Mouse (Mus musculus) gastrocnemius, postnatal 25 days (tissue): ENCODE results near the gene Fmo5. TPM values are rescaled to one million over a fixed set of nuclear protein-coding genes. Genes with fewer than 3 reads are reported as not detected.

ENCODE experiments used
- DNase-seq: peaks from one replicate; pipeline ENCODE4 v3.0.0; 2022
- total RNA-seq, 2 experiments: library from RNA; stranded (reverse); gene quantifications; 1 replicate in 1 of 2; 2 replicates in 1 of 2; pipeline ENCODE4 v1.2.3; 2021

Fmo5 gene
- total RNA-seq, 2 experiments from 2014 or later: 4.9 to 6.0 TPM

DNA sequence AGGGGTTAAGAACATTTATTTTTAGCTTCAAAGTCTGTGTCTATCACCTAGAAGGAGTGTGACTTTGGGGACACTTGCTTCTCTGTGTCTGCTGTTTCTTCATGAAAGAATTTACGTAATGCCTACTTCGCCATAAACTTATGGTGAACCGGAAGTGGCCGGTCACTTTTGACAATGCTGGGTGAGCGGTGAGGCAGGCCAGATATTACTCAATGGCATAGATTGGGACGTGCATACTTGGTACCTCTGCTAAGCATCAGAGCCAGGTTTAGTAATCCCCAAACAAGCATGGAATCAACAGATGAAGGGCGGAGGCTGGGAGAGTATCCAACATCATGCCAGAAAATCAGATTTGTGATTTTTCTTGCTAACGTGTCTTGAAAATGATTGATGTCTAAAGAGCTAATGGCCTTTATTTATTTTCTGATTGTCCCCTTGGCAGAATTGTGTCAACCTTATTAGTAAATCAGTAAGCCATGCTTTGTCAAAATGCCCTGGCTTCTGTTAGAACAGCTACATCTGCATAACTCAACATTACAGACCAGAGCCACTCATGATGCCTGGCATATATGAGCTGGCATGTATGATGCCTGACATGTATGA, 2.8 kb downstream of the Fmo5 start:
- DNase-seq: no peak

DNA sequence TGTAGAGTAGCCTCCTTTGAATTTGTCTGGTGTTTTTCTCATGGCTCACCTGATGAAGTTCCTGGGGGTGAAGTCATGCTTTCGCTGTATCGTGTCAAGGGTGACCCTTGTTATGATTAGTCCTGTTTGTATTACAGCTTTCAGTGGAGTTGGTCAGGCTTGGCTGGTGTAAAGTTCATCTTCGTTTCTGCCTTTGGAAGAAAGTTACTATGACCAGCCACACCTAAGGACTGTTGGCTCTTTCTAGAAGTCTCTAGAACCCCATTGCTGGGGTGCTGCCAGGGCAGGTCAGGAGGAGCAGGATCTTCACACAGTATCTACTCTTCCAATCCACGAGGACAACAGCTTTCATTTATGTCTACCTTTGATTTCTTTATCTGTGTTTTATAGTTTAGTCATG, 4.9 kb downstream of the Fmo5 start:
- DNase-seq: no peak

DNA sequence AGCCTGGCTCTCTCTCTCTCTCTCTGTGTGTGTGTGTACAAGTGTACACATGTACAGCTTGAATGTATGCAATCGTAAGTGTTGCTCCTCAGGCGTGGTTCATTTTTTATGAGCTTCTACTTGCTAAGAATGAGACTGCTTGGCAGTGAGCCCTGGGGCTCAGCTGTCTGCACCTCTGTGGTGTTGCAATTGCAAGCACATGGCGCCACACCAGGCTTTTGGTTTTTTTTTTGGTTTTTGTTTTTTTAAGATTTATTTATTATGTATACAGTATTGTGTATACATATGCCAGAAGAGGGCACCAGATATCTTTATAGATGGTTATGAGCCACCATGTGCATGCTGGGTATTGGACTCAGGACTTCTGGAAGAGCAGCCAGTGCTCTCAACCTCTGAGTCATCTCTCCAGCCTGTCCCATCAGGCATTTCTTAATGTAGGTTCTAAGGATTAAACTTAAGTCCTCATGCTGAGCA, 5.7 kb downstream of the Fmo5 start:
- DNase-seq: peak; percentile 54

DNA sequence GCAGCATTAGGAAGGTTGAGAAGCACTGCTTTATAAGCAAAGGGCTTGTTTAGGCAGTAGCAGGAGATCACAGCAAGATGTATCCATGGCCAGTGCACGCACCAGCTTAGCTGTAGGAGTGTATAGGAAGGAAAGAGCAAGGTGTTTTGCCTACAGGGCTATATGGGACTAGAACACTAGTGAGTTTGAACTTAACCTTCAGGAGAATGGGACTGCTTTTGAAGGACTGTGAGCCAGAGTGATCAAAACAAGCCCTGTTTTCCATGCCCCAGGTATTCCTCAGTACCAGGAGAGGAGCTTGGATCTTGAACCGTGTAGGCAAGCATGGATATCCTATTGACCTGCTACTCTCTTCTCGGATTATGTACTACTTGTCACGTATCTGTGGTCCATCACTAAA, 12.8 kb downstream of the Fmo5 start:
- no peak for DNase-seq

DNA sequence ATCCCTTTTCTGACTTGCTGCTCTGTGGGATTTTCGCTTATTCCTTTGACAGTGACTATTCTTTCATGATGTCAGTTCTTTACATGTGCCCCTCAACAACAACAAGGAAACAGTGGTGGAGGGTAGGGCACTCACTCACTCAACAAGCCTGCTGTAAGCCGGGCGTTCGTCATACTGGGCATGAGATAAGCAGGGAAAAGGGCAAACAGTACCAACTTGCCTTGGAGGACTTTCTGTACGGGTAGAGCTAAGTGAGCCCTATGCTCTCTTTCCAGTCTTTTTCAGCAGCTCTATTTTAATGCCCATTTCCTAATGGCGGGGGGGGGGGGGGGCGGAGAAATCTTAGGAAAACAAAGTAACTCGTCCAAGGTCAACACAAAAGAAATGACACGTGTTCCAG, 13.4 kb downstream of the Fmo5 start:
- DNase-seq: no peak

DNA sequence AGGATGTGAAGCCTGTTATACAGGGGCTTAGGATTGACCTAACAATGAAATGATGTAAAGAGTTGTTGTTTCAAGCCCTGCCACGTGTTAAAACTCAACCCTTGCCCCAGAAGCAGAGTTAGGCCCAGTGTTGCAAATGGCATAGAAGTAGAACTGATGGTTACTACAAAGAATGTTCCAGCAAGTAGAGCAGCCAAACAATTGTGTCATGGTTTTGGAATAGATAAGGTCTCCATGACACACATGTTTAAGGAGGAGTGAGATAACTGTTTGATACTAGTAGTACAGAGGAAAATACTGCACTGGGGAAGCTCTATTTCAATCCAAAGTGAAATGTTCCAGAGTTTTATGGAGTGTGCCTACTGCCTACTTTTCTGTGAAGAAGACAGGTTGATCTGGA, 19.9 kb downstream of the Fmo5 start:
- no peak for DNase-seq

DNA sequence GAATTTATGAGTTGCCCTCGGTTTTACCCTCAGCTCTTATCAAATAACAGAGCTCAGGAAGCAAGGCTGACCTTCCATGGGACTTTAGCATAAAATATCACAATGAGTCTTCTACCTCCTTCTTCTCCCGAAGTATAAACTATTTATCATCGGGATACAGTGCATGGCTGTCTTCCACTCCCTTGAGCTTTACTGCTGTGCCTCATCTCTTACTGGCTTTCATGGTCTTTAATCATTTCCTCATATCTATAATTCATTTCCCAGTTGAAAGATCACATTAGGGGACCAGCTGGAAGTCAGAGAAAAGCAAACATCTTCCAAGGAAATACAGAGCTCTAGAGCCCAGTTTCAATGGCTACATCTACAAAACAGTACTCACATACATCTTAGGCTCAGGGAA, 20.4 kb downstream of the Fmo5 start:
- DNase-seq: no peak

DNA sequence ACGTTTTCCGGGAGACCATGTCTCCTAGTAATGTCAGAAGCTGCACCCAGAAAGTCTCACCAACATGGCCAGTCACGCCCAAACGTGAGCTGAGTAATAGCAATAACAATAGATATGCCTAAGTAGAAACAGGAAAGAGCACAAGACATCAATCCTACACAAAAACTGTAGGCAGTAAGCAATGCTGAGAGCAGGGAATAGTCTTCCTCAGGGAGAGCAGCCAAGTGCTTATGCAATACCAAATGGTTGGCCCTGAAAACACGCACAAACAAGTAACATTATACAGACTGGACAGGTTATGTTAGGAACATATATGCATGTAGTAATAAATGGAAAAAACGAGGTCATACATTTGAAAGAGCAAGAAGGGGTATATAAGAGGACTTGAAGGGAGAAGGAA, 20.9 kb downstream of the Fmo5 start:
- DNase-seq: no peak

DNA sequence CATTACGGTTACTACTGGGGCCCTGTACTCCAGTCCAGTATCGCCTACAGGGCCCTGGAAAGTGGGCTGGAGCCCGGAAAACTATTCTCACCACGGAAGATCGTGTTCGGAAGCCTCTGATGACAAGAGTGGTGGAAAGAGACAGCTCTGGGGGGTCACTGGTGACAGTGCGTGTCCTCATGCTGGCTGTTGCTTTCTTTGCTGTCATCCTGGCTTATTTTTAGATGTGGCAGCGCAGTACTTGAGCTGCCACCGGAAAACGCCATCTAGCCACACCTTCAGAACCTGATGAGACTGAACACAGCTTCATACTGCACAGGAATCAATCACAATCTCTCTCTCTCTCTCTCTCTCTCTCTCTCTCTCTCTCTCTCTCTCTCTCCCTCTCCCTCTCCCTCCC, 23.0 kb downstream of the Fmo5 start:
- no peak for DNase-seq

DNA sequence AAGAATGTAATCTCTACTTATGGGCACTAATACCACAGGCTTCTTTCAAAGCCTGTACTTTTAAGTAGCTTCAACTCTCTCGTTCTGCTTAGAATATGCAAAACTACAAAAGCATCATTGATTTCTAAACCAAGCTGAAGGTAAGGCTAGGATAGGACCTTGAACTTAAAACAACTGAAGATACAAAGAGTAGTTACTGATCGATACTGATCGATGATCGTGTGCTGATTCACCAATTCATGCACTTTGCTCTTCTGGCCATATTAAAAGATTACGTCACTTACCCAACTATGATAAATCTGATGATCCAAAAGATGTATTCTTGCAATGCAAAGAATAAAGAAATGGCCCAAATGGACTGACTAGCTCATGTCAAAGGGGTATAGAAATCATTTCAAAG, 25.2 kb downstream of the Fmo5 start:
- DNase-seq: no peak

DNA sequence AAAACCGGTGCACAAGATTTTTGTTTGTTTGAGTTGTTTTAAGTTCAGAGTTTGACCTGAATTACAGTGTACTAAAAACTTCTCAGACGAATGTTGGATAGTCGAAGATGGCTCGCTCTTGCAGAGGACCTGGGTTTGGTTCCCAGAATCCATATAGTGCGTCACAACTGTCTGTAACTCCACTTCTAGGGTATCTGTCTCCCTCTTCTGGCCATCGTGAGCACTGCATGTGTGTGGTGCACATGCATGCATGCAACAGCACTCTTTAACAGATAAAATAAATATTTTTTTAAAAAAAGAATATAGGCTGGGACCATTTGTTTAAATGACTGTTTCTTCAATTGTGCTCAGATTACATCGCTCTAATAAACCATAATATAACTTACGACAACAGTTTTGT, 26.3 kb downstream of the Fmo5 start:
- no peak for DNase-seq

DNA sequence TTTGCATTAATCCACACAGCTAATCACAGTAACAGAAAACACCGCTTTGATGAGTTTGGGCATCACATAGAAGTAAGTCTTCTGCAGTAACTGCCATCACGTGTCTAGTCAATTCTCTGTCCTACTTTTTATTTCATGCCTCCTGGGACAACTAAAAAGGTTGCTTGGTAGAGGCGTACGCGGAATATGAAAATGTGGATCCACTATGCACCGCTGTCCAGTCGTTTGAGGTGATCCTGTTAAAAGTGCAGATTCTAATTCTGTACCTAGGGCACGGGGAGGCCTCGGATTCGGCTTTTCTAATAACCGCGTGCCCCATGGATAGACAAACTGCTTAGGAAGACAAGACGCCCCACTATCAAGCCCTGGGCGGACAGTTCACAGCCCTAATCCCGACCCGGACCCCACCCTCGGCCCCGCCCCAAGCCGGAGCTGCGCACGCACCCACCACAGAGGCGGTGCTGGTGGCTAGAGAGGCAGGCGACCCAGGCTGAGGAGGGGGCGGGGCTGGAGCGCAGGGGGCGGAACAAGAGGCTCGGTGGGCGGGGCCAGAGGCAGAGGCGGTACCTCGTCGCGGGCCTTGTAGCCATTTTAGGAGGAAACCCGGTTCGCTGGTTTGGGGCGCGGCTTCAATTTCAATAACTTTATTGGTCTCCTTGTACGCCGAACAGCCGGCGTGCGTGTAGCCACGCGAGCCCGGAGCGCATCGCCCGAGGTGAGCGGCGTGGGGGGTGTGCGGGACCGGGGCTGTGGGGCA, 29.2 kb downstream of the Fmo5 start, which contains the start of gene Prkab2:
Gene Prkab2, plus strand, starts transcription at position 539 of the 757 bp plus-strand sequence.
- peak; percentile 100 for DNase-seq

DNA sequence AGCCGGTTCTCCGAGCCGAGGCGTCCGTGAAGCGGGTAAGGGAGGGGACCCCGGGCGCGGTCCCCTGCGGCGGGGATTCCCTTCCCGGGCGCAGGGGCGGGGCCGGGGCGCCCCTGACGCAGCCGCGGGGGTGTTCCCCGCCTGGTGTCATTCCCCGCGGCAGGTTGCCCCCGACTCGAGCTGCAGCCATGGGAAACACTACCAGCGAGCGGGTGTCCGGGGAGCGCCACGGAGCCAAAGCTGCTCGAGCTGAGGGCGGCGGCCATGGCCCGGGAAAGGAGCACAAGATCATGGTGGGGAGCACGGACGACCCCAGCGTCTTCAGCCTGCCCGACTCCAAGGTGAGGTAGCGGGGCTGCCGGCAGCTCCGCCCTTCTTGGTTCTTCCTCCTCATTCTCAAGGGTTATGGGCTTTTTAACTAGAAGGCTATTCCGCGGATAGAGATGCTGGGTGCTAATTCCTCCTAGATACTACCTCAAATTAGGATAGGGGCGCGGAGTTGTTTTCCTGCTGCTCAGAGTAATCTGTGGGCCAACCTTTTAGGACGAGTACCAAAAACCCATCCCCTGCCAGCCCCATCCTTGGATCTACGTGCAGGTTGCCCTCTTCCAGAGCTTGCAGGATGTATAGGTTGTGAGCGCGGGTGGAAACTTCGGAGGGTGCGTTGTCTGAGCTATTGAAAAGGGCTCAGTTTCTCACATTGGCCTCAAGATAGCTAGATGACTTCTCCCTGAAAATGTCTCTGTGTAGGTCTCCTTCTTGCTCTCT, 30.0 kb downstream of the Fmo5 start:
- no peak for DNase-seq

DNA sequence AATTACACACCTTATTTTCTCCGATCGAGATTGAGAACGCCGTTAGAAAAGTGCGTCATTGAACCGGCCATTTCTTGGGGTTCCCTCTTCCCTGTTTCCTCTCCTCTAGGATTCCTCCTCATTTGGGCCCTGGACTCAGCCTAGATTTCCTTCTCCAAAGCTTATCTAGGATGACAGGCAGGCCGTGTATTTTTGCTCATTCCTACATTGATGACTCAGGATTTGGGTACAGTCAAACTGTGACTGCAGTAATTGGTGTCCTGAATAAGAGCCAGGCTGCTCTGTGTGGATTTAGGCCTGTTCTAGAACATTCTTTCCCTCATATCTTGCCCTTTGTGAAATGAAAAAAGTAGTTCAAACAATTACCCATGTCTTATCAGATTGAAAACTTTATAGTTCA, 31.1 kb downstream of the Fmo5 start:
- no peak for DNase-seq

DNA sequence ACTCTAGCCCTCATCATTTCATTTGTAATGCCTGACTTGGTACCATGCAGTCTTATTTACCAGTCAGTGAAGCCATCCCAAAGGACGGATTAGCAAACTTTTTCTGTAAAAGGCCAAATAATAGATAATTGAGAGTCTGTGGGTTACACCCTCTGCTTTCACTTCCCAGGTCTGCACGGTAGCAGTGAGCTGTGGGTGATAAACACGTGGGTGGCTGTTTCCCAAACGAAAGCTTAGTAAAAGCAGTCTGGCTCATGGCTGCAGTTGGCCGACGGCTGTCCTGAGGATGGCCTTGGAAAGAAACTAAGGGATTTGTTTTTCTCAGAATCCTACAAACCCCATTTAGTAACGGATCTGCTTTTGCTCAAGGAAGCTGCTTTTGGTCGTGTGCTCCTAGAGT, 32.6 kb downstream of the Fmo5 start:
- DNase-seq: no peak

DNA sequence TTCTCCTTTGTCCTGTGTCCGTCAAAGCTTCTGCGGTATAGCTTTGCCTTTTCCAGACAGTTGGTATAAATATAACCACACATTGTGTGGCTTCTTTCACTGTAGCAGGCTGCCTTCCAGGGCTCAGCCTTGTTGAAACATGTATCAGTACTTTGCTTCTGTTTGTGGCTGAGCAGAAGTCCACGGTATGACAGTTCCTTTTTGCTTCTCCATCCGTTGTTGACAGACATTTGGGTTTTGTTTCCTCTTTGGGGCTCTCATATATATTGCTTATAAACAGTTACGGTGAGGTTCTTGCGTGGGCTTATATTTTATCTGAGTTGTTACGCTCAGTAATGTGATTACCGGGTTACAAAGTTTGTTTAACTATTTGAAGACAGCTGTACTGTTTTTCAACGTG, 36.9 kb downstream of the Fmo5 start:
- no peak for DNase-seq

DNA sequence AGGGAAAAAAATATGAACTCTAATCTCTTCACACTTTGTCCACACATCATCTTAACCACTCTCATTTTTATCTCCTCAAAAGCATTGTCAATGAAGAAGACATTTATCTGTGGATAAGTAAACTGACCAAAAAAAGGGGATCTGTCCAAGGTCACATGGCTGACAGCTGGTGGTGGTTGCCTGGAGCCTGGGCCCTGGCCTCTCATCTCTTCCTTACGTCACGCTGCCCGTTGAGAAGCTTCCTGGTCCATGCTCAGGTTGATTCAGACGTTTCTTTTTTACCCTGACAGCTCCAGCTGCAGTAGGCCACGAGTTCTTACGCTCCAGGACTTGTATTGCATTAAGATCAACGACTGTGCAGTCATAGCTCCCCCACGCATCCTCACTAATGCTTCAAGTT, 37.5 kb downstream of the Fmo5 start:
- no peak for DNase-seq

DNA sequence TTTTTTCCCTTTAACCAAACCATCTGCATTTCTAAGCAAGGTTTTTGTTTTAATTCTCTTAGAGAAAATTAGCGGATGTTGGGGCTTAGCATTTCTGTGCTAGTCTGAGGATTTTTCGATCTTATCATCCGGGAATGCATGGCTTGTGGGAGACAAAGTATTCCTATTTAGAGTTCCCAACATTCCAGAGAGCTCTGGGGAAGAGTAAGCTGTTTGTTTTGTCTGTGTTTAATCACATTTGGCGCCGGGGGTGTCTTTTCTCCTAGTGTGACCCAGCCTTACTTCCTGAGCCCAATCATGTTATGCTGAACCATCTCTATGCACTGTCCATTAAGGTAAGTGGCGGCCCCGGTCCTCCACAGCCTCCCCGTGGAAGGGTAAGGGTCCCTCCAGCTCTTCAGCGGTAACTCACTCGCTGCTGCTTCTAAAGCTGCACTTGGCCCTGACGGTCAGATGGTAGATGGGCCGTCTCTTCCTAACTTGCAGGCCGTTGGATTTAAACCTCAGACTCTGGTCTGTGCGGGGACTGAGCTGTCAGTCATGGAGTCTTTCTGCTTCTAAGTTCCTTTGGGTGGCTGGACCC, 38.6 kb downstream of the Fmo5 start:
- no peak for DNase-seq

DNA sequence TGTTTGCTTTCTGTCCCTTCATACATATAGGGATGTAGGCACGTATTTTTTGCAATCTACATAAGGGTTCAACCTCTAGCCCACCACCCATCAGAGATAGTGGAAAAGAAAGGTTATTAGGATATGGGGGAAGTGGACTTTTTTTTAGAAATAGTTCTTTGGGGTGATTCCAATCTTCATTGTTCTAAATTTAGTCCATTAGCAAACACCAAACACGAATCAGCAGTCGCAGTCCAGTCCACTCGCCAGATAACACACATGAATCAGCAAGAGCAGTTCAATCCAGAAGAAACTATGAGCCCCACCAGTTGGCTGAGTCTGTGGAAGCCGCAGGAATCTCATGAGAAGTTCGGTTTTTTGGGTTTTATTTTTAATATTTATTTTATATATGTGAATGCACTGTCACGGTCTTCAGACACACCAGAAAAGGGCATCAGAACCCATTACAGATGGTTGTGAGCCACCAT, 46.1 kb downstream of the Fmo5 start, which contains the start of gene Gm17651:
Gene Gm17651, minus strand, starts transcription at position 51 of the 467 bp plus-strand sequence.
- no peak for DNase-seq

DNA sequence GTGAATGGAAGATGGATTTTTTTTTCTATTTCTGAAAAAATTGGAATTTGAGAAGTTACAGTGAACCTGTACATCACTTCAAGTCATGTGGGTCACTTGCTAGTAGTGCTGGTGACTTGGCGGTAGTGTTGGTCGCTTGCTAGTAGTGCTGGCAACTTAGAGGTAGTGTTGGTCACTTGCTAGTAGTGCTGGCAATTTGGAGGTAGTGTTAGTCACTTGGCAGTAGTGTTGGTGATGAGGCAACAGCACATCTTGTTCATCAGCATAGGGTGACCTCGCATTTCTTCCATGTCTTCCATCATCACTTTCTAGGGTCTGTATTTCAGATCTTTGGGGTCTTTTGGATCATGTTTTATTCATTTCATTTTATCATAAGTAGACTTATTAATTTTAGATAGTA, 47.5 kb downstream of the Fmo5 start:
- no peak for DNase-seq

DNA sequence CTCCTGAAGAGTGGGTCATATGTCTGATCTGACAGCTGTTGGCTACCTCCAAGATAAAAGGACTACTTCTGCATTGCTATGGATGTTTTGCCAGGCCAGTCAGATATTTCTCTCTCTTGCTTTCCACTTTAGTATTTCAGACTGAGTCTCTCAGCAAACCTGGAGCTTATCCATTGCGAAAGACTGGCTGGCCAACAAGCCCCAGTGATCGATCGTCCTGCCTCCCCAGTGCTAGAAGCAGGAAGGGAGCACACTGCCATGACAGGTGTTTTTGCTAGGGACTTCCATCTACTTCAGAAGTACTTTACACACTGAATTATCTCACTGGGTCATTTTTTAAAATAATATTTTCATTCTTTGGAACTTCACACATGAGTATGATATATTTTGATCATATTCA, 49.8 kb downstream of the Fmo5 start:
- no peak for DNase-seq

DNA sequence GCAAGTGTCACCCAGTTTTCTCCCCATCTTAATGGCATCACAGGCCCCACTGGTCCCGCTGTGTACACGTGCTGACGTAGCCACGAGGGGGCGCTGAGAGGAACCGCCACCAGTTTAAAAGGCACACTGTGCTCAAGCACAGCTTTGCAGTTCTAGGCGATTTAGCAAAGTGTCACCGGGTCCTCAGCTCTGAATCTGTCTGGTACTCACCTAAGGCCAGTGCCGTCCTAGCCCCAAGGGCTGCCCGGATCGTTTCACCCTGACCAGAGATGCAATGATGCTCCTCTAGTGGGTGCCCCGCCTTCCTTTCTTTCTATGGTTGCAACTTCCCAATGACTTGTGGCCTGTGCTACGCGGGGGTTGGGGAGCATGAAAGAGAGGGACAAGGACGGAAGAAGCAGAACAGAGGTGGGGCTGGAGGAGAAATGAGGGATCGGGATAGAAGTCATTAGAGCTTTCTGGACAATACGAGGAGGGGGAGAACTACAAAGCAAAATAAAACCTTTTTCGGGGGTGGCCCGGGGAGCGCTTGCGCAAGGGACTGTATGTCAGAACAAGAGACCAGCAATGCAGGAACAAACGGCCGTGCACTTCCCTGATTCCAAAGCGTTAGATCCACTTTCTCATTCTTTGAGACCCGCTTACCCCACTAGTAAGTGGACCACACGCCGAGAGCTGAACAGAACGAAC, 52.2 kb downstream of the Fmo5 start:
- peak; percentile 58 for DNase-seq
